In genomic region chr2:113187158-113187557, GRCm38 (mm10) we compare ENCODE assay signal across 27 mouse cellular contexts. TPM values are rescaled to one million over a fixed set of nuclear protein-coding genes. Genes with fewer than 3 reads are reported as not detected.
DNase-seq lines count a peak whose midpoint lies in the region; ATAC-seq lines count a peak whose summit lies in the region.
"Had no signal": no experiment of that assay in that cellular context is flagged by ENCODE, and none has a peak within 500 bp of the region (broad histone marks: within the 10 kb centered on the region; RNA-seq: fewer than 3 reads in every experiment).

No protein-coding gene starts in this region.

- 72% methylated on average over 6 of the region's 6 CpGs for WGBS in hindbrain, embryonic 16.5 days
- 80% methylated on average over 6 of the region's 6 CpGs for WGBS in hindbrain, embryonic 11.5 days

- no peaks in the 10 kb centered on the region for H3K9me3 ChIP-seq in hindbrain, embryonic 16.5 days (ENCODE audit: control insufficient read depth, low read length)
- H3K9me3 ChIP-seq in hindbrain, embryonic 11.5 days (ENCODE audit: control insufficient read depth, low read length), result no peaks in the 10 kb centered on the region
- H3K9me3 ChIP-seq in megakaryocyte, embryonic 14.5 days, result peaks cover 3% of the 10 kb centered on the region; the same call in 1 of the 2 replicates
- H3K9me3 ChIP-seq: embryonic facial prominence, embryonic 12.5 days; embryonic facial prominence, embryonic 15.5 days; forebrain, embryonic 12.5 days; forebrain, embryonic 15.5 days; heart, embryonic 10.5 days; heart, embryonic 13.5 days; hindbrain, embryonic 13.5 days had no signal

- H3K9ac ChIP-seq in hindbrain, embryonic 16.5 days (ENCODE audit: low read depth, low read length), result no peak overlapping the region
- no peak overlapping the region for H3K9ac ChIP-seq in hindbrain, embryonic 11.5 days (ENCODE audit: low read depth, low read length)
- H3K9ac ChIP-seq: embryonic facial prominence, embryonic 12.5 days; embryonic facial prominence, embryonic 15.5 days; forebrain, embryonic 12.5 days; forebrain, embryonic 15.5 days; heart, embryonic 13.5 days; hindbrain, embryonic 13.5 days had no signal

- no peak overlapping the region for H3K27ac ChIP-seq in hindbrain, embryonic 16.5 days (ENCODE audit: low read depth, low read length)
- H3K27ac ChIP-seq in hindbrain, embryonic 11.5 days (ENCODE audit: low read depth, low read length), result no peak overlapping the region
- H3K27ac ChIP-seq: embryonic facial prominence, embryonic 12.5 days; embryonic facial prominence, embryonic 15.5 days; forebrain, embryonic 12.5 days; forebrain, embryonic 15.5 days; heart, adult 2 months; heart, embryonic 10.5 days; heart, embryonic 13.5 days; hindbrain, embryonic 13.5 days had no signal

- no peak overlapping the region for H3K4me2 ChIP-seq in hindbrain, embryonic 16.5 days (ENCODE audit: low read length)
- H3K4me2 ChIP-seq in hindbrain, embryonic 11.5 days (replicated peaks; ENCODE audit: low read depth, low read length), result no peak overlapping the region
- H3K4me2 ChIP-seq: embryonic facial prominence, embryonic 12.5 days; embryonic facial prominence, embryonic 15.5 days; forebrain, embryonic 12.5 days; forebrain, embryonic 15.5 days; heart, embryonic 13.5 days; hindbrain, embryonic 13.5 days had no signal

- no peaks in the 10 kb centered on the region for H3K4me1 ChIP-seq in hindbrain, embryonic 16.5 days (ENCODE audit: control insufficient read depth, insufficient read depth, low read depth, low read length)
- no peaks in the 10 kb centered on the region for H3K4me1 ChIP-seq in hindbrain, embryonic 11.5 days (replicated peaks; ENCODE audit: control insufficient read depth, insufficient read depth, low read length)
- H3K4me1 ChIP-seq in megakaryocyte, embryonic 14.5 days, result no peaks in the 10 kb centered on the region
- H3K4me1 ChIP-seq: embryonic facial prominence, embryonic 12.5 days; embryonic facial prominence, embryonic 15.5 days; forebrain, embryonic 12.5 days; forebrain, embryonic 15.5 days; heart, embryonic 10.5 days; heart, embryonic 13.5 days; hindbrain, embryonic 13.5 days had no signal

- no peak overlapping the region for H3K4me3 ChIP-seq in hindbrain, embryonic 16.5 days (ENCODE audit: low read length)
- no peak overlapping the region for H3K4me3 ChIP-seq in hindbrain, embryonic 11.5 days (ENCODE audit: low read depth, low read length)
- H3K4me3 ChIP-seq in megakaryocyte, embryonic 14.5 days (replicated peaks), result peak overlapping the region; percentile 16
- H3K4me3 ChIP-seq: embryonic facial prominence, embryonic 12.5 days; embryonic facial prominence, embryonic 15.5 days; forebrain, embryonic 12.5 days; forebrain, embryonic 15.5 days; heart, adult 2 months; heart, embryonic 10.5 days; heart, embryonic 13.5 days; hindbrain, embryonic 13.5 days had no signal

- H3K27me3 ChIP-seq in hindbrain, embryonic 16.5 days (replicated peaks; ENCODE audit: control insufficient read depth, insufficient read depth, low read length), result no peaks in the 10 kb centered on the region
- no peaks in the 10 kb centered on the region for H3K27me3 ChIP-seq in hindbrain, embryonic 11.5 days (ENCODE audit: control insufficient read depth, insufficient read depth, low read length)
- H3K27me3 ChIP-seq in megakaryocyte, embryonic 14.5 days (replicated peaks), result no peaks in the 10 kb centered on the region
- H3K27me3 ChIP-seq: CH12.LX; embryonic facial prominence, embryonic 12.5 days; embryonic facial prominence, embryonic 15.5 days; forebrain, embryonic 12.5 days; forebrain, embryonic 15.5 days; heart, embryonic 13.5 days; hindbrain, embryonic 13.5 days had no signal

- no peak for DNase-seq in hindbrain, embryonic 11.5 days (ENCODE audit: low spot score)
- DNase-seq in layer of hippocampus, adult 11-12 months (ENCODE audit: low spot score), result peak; percentile 23
- DNase-seq in layer of hippocampus, postnatal 10 days (ENCODE audit: low spot score in 2 of 2), result no peak
- DNase-seq in heart, adult 18-20 months, result no peak
- DNase-seq: adrenal gland, adult 2 months; adrenal gland, postnatal 14 days; B cell, adult 2 months; cerebellum, adult 11 months; cerebellum, adult 2 months; cerebellum, adult 9-11 months; cerebellum, postnatal 25 days; heart, adult 2 months; heart, postnatal 14 days; heart, postnatal 4 days had no signal

- peak; percentile 52 for ATAC-seq in hindbrain, embryonic 16.5 days
- no peak for ATAC-seq in hindbrain, embryonic 11.5 days (ENCODE audit: low FRiP score)
- no peak for ATAC-seq in megakaryocyte, adult 5-6 weeks (ENCODE audit: poor library complexity, severe bottlenecking)
- ATAC-seq: forebrain, embryonic 15.5 days had no signal

- no peaks in the 10 kb centered on the region for H3K36me3 ChIP-seq in hindbrain, embryonic 16.5 days (ENCODE audit: control insufficient read depth, insufficient read depth, low read length)
- no peaks in the 10 kb centered on the region for H3K36me3 ChIP-seq in hindbrain, embryonic 11.5 days (ENCODE audit: control insufficient read depth, insufficient read depth, low read length)
- no peaks in the 10 kb centered on the region for H3K36me3 ChIP-seq in megakaryocyte, embryonic 14.5 days (replicated peaks; ENCODE audit: low read length)
- H3K36me3 ChIP-seq: embryonic facial prominence, embryonic 12.5 days; embryonic facial prominence, embryonic 15.5 days; forebrain, embryonic 12.5 days; forebrain, embryonic 15.5 days; G1E; heart, embryonic 10.5 days; heart, embryonic 13.5 days; hindbrain, embryonic 13.5 days had no signal

RNA-seq across cellular contexts. Expression of gene Ryr3, which starts 29.7 kb away (rescaled TPM):
- 6.4 and 7.6 TPM in 2 replicates for polyA plus RNA-seq in hindbrain, embryonic 16.5 days (2015; fragmentation: Nextera tagmentation; extraction: Ambion mirVana)
- 1.0 and 1.9 TPM in 2 replicates for polyA plus RNA-seq in hindbrain, embryonic 11.5 days (2014; fragmentation: Nextera tagmentation; extraction: Ambion mirVana)
- 10 to 100 TPM; 63.8 to 74.1 TPM for total RNA-seq in layer of hippocampus, postnatal 10 days (2021)
- polyA plus RNA-seq in megakaryocyte, embryonic 14.5 days (2012; ENCODE audit: insufficient read depth, low replicate concordance), result not detected in 2 replicates
- total RNA-seq in megakaryocyte, adult 5-6 weeks (2015), result 0.04 and 0.23 TPM in 2 replicates
- total RNA-seq in megakaryocyte, adult 5-6 weeks (2017), result under 0.01 TPM in 1 of 2 replicates, not detected in the other
- total RNA-seq in heart, adult 18-20 months (2021), result 1 to 10 TPM in 1 of 2 experiments, under 1 TPM in 1; 0.69 to 2.1 TPM
- total RNA-seq: common myeloid progenitor, adult 5-6 weeks had no signal
- polyA plus RNA-seq: G1E had no signal

Comparison
In these comparisons a context has a peak if more than half of its experiments do, and no peak if none do; other contexts are left out.
1. RNA of gene Ryr3, which starts 29.7 kb away (total RNA-seq): 63.8 to 74.1 TPM in layer of hippocampus, postnatal 10 days; 0.69 to 2.1 TPM in heart, adult 18-20 months and under 0.01 to 0.23 TPM in megakaryocyte, adult 5-6 weeks; every median in the first group is over 10 times any median in the second.